Mouse (Mus musculus): ENCODE measurements around the gene Slc35b4. TPM values are rescaled to one million over a fixed set of nuclear protein-coding genes. Genes with fewer than 3 reads are reported as not detected.

Gene Slc35b4
- polyA plus RNA-seq (2014; fragmentation: Illumina TruSeq; extraction: RNeasy Lipid Tissue Mini Kit (QIAGEN cat#74804); ENCODE audit: low read depth, low replicate concordance): 9.2 TPM

GRCm38 (mm10) chr6:34176864-34177247, at the start of gene Slc35b4:
Gene Slc35b4 (minus strand): TSS chr6:34177111.

Other genes with a start within 250 kb of the Slc35b4 start
- gene Lrguk, start 147.7 kb downstream of the Slc35b4 start, polyA plus RNA-seq (2014; fragmentation: Illumina TruSeq; extraction: RNeasy Lipid Tissue Mini Kit (QIAGEN cat#74804); ENCODE audit: low read depth, low replicate concordance): not detected
- gene Akr1b3, start 140.4 kb upstream of the Slc35b4 start, polyA plus RNA-seq (2014; fragmentation: Illumina TruSeq; extraction: RNeasy Lipid Tissue Mini Kit (QIAGEN cat#74804); ENCODE audit: low read depth, low replicate concordance): 11.7 TPM
- 1.3 TPM for gene Akr1b8, start 177.0 kb upstream of the Slc35b4 start, polyA plus RNA-seq (2014; fragmentation: Illumina TruSeq; extraction: RNeasy Lipid Tissue Mini Kit (QIAGEN cat#74804); ENCODE audit: low read depth, low replicate concordance)
- gene Akr1b10, start 207.1 kb upstream of the Slc35b4 start, polyA plus RNA-seq (2014; fragmentation: Illumina TruSeq; extraction: RNeasy Lipid Tissue Mini Kit (QIAGEN cat#74804); ENCODE audit: low read depth, low replicate concordance): 2.5 TPM
- gene Akr1b7, start 235.2 kb upstream of the Slc35b4 start, polyA plus RNA-seq (2014; fragmentation: Illumina TruSeq; extraction: RNeasy Lipid Tissue Mini Kit (QIAGEN cat#74804); ENCODE audit: low read depth, low replicate concordance): 2.4 TPM

Data from liver, adult 10 weeks (tissue).